Mouse (Mus musculus): ENCODE measurements around the gene Pck2.
A peak's percentile ranks its signal among the peaks of the same experiment; 100 is the strongest.

Pck2 gene

GRCm38 (mm10) chr14:55540067-55540786 is at the start of gene Pck2:
Gene Pck2 (plus strand): TSS chr14:55540266.
- DNase-seq (ENCODE audit: low spot score), result peak; percentile 84

DNA sequence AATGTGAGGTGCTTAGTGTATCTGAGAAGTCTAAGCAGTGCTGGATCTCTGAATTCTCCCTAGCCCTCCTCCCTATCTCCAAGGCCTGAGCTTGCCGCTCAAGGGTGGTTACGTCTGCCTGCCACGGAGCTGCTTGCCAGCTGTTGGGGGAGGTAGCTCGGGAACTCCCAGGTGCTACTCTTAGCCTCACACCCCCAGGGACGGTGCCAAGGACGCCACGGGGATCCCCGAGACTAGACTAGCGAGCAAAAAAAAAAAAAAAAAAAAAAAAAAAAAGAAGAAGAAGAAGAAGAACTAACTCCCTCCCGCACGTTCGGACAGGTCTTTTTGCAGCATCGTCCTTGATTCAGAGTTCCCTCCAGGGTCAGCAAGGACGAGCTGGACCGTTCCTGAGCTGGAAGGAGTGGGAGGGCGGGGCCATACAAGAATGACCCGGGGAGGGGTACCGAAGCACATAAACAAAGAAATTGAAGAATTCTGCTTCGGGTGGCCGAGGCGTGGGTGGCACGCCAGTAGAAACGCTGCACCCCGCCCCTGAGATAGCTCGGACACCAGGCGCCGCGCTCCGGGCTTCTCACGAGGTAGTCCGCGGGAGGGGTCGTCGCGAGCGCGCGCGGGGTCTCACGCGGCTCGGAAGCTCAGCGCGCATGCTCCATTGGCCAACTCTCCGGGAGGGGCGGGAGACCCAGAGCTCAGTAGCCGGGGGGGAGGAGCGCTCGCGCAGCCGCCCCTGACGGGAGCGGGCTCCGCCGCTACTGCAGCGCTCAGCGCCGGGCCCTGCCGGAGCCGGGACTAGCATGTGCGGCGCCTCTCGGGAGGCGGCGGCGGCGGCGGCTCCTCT is 49.5 kb upstream of the Pck2 start, which contains the start of gene Carmil3:
TSS of gene Carmil3 (plus strand) at position 291 of the 841 bp plus-strand sequence.
- peak; percentile 31 for DNase-seq (ENCODE audit: low spot score)

DNA sequence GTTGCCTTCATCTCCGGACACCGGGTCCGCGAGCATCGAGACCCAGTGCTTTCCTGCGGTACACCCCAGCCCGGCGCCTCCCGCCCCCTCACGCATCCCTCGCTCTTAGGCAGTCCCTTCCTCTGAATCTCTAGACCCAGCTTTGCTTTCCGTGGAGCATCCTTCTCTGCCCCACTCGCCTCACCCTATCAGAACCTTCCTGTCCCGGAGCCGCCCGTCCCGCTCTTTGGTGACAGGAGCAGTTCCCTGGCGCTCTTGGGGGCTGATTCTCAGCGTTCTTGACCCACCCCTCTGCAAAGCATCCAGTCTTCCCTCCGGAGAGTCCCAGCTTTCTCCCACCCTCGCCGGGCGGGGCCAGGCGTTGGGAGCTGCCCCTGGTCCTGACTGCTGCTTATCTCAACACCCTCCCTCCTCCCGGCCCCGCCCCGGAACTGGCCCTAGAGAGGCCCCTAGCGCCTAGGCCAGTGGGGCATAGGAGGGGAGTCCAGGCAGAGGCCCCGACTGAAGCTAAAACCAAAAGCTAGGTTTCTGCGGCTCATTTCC is 48.7 kb upstream of the Pck2 start:
- peak; percentile 49 for DNase-seq (ENCODE audit: low spot score)

DNA sequence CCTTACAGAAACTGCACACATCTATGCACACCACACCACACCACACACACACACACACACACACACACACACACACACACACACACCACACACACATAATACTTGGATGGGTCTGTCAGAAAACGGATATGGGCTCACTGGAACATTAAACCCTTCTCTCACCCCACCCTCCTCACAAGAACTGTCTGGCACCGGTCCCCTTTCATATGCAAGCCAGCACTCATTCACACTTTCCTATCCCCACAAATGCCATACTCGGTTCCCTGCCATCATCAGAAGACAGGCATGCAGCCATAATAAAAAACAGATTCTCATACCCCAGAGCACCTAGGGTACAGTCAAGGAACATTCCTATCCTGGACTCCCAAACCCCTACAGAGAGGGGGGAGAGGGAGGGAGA is 48.0 kb upstream of the Pck2 start:
- DNase-seq (ENCODE audit: low spot score), result no peak

GRCm38 (mm10) chr14:55495509-55496240 is 44.4 kb upstream of the Pck2 start:
- DNase-seq (ENCODE audit: low spot score), result no peak

DNA sequence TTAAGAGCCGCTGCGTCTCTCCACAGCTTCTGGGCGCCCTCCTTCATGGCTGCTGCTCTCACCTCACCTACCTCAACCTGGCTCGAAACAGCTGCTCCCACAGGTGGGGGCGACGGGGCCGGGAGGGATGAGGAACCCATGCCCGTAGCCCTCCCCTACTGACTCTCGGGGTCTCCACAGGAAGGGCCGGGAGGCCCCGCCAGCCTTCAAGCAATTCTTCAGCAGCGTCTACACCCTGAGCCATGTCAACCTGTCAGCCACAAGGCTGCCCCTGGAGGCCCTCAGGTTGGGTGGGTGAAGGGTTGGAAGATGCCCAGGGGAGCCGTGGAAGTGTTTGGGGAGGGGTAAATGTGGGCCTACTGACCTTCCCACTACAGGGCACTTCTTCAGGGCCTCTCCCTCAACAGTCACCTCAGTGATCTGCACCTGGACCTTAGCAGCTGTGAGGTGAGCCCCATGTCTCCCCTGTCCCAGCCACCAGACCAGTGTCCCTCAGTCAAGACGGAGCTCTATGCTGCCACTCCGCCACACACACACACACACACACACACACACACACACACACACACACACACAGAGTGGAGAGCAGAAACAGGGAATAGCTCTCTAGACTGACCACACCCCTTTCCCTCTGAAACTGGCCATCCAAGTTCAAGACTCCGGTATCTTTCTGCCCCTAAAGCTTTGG is 43.2 kb upstream of the Pck2 start:
- no peak for DNase-seq (ENCODE audit: low spot score)

GRCm38 (mm10) chr14:55497449-55497821 is 42.6 kb upstream of the Pck2 start:
- DNase-seq (ENCODE audit: low spot score), result peak; percentile 75

- no peak for DNase-seq (ENCODE audit: low spot score)
These were observed 34.5 kb upstream of the Pck2 start for GRCm38 (mm10) chr14:55505612-55506011.

DNA sequence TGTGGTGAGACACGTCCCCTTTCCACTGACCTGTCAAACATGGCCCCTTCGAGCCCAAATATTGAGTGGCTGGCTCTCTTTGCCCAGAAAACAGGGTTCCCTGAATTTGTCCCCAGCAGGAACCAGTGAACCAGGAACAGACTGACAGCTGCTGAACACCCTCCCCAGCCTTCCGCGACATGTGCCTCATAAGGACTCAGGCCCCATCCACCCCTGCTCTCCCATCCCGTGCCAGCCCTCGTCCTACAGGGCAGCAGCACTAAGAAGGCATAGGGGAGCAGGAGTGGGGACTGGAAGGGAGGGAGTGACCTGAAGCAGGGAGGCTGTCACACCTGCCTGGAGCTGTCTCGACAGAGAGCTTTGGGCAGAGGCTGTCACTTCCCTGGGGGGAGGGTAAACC is 32.3 kb upstream of the Pck2 start:
- no peak for DNase-seq (ENCODE audit: low spot score)

DNA sequence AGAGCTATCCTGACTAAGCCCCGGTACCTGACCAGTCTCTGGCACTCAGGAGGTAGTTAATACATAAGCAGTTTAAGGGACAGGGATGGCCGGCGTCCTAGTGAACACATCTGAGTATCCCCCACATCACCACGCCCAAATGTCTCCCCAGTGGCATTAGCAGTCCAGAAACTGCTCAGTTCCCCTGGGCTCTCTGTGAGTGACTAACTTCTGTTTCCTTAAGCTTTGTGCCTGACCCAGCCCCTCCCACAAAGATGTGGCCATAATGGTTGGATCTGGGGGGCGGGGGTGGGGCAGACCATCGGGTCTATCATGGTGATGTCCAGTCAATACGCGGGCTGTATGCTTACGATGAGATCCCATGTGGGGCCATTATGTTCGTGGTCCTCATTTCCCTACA is 30.5 kb upstream of the Pck2 start:
- DNase-seq (ENCODE audit: low spot score), result no peak

- DNase-seq (ENCODE audit: low spot score), result no peak
These were observed 29.8 kb upstream of the Pck2 start, which contains the start of gene Cpne6 for GRCm38 (mm10) chr14:55510125-55510731. Gene Cpne6 (plus strand): TSS chr14:55510445.

DNA sequence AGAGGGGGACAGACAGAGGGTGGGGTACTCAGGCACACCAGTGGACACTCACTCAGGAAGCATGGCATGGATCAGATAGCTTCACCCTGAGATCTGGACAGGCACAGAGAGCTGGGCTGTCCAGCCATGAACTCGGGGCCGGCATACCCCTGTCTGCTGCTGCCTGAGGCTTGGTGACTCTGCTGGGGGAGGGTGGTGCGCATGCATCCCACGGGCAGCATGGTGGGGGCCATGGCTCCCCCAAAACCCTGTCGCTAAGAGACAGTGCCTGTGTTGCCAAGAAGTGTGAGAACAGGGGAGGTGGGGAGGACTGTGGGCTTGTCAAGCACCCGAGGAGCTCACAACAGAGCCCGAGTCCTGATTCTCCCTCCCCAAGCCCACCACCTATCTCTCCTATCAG is 29.0 kb upstream of the Pck2 start:
- no peak for DNase-seq (ENCODE audit: low spot score)

DNA sequence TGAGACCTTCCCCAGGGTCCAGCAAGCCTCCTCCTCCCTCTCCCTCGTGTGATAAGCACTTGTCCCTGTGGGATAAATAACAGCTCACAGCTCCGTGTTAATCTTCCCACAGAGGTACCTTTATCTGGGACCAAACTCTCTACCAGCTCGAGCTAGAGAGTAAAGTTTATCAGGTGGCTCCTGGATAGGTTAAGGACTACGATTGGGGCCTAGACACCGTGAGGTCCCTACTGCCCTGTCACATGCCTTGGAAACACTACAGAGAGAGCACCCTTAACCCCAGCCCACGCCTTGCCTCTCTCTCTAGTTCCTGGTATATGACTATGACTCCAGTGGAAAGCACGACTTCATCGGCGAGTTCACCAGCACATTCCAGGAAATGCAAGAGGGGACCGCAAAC is 26.1 kb upstream of the Pck2 start:
- no peak for DNase-seq (ENCODE audit: low spot score)

DNA sequence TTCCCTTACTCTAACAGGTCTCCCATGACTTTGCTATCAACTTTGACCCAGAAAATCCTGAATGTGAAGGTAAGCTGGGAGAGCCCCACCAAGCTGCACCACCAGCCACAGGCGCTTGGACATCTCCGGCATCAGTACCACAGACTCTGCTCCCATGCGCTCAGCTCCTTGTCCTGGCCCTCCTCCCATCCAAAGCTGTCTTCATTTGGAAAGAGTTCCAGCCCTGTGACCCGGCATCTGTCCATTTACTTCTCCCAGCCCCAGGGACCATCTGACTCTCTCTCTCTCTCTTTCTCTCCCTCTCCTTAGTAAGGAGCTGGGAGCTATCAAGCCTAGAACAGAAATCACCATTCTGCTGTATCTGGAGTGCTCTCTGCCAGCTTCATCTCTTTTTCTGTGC is 24.2 kb upstream of the Pck2 start:
- DNase-seq (ENCODE audit: low spot score), result no peak

GRCm38 (mm10) chr14:55518897-55519296 is 21.2 kb upstream of the Pck2 start:
- DNase-seq (ENCODE audit: low spot score), result no peak

- no peak for DNase-seq (ENCODE audit: low spot score)
These were observed 20.5 kb upstream of the Pck2 start for GRCm38 (mm10) chr14:55519604-55520003.

DNA sequence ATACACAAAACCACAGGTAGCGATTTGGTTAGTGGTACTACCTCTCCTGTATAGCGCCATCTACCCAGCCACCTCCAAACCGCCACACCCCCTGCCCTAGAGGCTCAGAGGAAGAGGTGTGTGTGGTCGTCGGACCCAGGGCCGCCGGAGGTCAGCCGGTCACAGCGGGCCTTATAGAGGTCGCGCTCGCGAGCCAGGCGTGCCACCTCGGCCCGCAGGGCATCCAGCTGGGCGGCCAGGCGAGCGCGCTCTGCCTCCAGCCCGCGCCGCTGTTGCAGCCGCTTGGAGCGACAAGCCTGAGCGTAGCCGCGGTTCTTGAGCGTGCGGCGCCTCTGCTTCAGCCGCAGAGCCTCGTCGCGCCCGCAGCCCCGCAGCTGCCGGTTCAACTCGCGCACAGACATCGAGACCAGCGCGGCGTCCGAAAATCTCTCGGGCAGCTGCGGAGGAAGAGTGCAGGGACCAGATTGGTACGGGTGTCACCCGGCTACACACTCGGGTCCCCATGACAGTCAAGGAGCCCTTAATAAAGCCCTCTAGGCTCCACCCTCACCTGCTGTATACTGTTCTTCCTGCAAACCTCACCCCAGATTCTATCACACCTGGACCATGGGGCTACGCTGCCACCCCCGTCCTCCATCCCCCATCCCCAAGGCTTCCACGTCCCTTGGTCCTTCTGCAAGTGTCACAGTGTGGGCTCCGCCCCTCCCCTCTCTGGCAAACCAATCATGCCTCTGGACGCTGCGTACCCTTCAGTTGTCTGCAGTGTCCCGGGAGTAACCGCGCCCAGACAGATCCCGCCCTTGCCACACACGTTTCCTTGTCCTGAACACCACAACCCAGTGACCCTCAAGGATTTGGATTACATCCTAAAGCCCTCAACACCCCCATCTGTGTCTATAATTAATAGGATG is 19.4 kb upstream of the Pck2 start:
- DNase-seq (ENCODE audit: low spot score), result no peak

DNA sequence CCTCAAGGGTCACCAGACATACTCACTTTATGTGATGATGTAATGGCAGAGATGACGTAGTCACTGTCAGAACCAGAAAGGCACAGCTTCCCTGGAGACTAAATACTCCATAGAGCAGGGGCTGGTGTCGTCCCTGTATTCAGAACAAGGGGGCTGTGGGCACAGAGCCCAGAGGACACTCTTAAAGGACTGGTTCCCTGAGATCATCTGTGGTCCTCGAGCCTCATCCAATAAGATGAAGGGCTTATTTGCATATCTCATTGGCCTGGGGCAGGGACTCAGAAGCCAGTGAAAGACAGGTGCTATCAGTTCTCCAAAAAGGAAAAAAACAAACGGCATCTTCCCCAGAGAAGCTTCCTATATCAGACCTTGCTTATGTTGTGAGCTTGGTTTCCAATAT is 16.0 kb upstream of the Pck2 start:
- no peak for DNase-seq (ENCODE audit: low spot score)

GRCm38 (mm10) chr14:55524785-55525184 is 15.3 kb upstream of the Pck2 start, which contains the start of gene Nrl:
Gene Nrl (minus strand): TSS chr14:55524981.
- no peak for DNase-seq (ENCODE audit: low spot score)

GRCm38 (mm10) chr14:55526674-55527073 is 13.4 kb upstream of the Pck2 start:
- DNase-seq (ENCODE audit: low spot score), result no peak

Data from spleen, adult 12 weeks (tissue).